Mouse (Mus musculus): ENCODE results near the gene Med15. TPM values are rescaled to one million over a fixed set of nuclear protein-coding genes. Genes with fewer than 3 reads are reported as not detected.

Med15 gene
- polyA plus RNA-seq, 1 experiment from 2014 or later: 44.8 TPM

DNA sequence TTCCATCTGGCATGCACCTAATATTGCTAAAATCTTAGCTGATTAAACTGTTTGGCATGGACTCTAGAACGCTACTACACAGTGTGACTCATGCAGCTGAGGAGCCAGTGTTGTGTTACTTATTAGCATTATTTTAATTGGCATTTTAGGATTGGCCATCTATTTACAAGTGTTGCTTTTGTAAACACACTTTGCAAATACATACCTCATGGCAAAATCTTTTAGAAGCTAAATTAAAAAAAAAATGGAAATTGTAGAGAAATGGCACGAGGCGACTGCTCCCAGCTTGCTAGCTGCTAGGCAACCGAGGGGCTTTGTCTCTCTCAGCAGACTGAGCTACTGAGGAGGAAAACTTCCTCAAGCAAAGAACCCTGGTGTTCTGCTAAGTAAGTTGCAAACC lies 127.8 kb downstream of the Med15 start:
- Histone ChIP-seq H3K4me3 (ENCODE audit: low read depth, low read length) (no peak overlapping the region), H3K27ac (ENCODE audit: low read depth, low read length) (no peak overlapping the region), H3K9ac (ENCODE audit: low read depth, low read length) (no peak overlapping the region), H3K9me3 (ENCODE audit: control insufficient read depth, low read length) (no peaks in the 10 kb centered on the region), H3K36me3 (ENCODE audit: control insufficient read depth, insufficient read depth, low read length) (no peaks in the 10 kb centered on the region), H3K27me3 (replicated peaks; ENCODE audit: control insufficient read depth, insufficient read depth, low read length) (no peaks in the 10 kb centered on the region), H3K4me2 (no peak overlapping the region), H3K4me1 (replicated peaks; ENCODE audit: control insufficient read depth, insufficient read depth, low read length) (no peaks in the 10 kb centered on the region)
- WGBS: 73% methylated on average over 4 of the region's 4 CpGs
- DNase-seq (ENCODE audit: low spot score) (no peak), ATAC-seq (replicated peaks; ENCODE audit: low FRiP score) (no peak)

Other genes starting within 250 kb of the Med15 start
- 0.84 and 1.1 TPM in 2 replicates for gene Aifm3, start 243.3 kb downstream of the Med15 start, polyA plus RNA-seq (2014; fragmentation: Nextera tagmentation; extraction: Ambion mirVana)
- 50.2 and 54.8 TPM in 2 replicates for gene Lztr1, start 224.2 kb downstream of the Med15 start, polyA plus RNA-seq (2014; fragmentation: Nextera tagmentation; extraction: Ambion mirVana)
- 45.1 and 46.5 TPM in 2 replicates for gene Thap7, start 201.8 kb downstream of the Med15 start, polyA plus RNA-seq (2014; fragmentation: Nextera tagmentation; extraction: Ambion mirVana)
- not detected in 2 replicates for gene Lrrc74b, start 171.6 kb downstream of the Med15 start, polyA plus RNA-seq (2014; fragmentation: Nextera tagmentation; extraction: Ambion mirVana)
- gene P2rx6, start 171.0 kb downstream of the Med15 start, polyA plus RNA-seq (2014; fragmentation: Nextera tagmentation; extraction: Ambion mirVana): 0.06 and 0.07 TPM in 2 replicates
- 2.0 and 2.1 TPM in 2 replicates for gene Slc7a4, start 149.7 kb downstream of the Med15 start, polyA plus RNA-seq (2014; fragmentation: Nextera tagmentation; extraction: Ambion mirVana)
- gene Smpd4, start 113.5 kb downstream of the Med15 start, polyA plus RNA-seq (2014; fragmentation: Nextera tagmentation; extraction: Ambion mirVana): 53.4 and 60.5 TPM in 2 replicates
- gene Ccdc74a, start 86.4 kb downstream of the Med15 start, polyA plus RNA-seq (2014; fragmentation: Nextera tagmentation; extraction: Ambion mirVana): 3.9 and 4.5 TPM in 2 replicates
- gene Klhl22, start 26.7 kb upstream of the Med15 start, polyA plus RNA-seq (2014; fragmentation: Nextera tagmentation; extraction: Ambion mirVana): 47.5 and 49.3 TPM in 2 replicates
- gene Scarf2, start 64.4 kb upstream of the Med15 start, polyA plus RNA-seq (2014; fragmentation: Nextera tagmentation; extraction: Ambion mirVana): 5.8 and 6.9 TPM in 2 replicates
- not detected in 2 replicates for gene B830017H08Rik, start 100.2 kb upstream of the Med15 start, polyA plus RNA-seq (2014; fragmentation: Nextera tagmentation; extraction: Ambion mirVana)
- gene Car15, start 105.5 kb upstream of the Med15 start, polyA plus RNA-seq (2014; fragmentation: Nextera tagmentation; extraction: Ambion mirVana): 1.1 and 1.9 TPM in 2 replicates
- gene Gm20518, start 158.8 kb upstream of the Med15 start, polyA plus RNA-seq (2014; fragmentation: Nextera tagmentation; extraction: Ambion mirVana): 0.18 and 0.25 TPM in 2 replicates
- not detected in 2 replicates for gene Tssk1, start 161.3 kb upstream of the Med15 start, polyA plus RNA-seq (2014; fragmentation: Nextera tagmentation; extraction: Ambion mirVana)
- gene Dgcr2, start 165.7 kb upstream of the Med15 start, polyA plus RNA-seq (2014; fragmentation: Nextera tagmentation; extraction: Ambion mirVana): 47.9 and 52.9 TPM in 2 replicates
- 0.12 TPM in 1 of 2 replicates, not detected in the other for gene Tssk2, start 165.7 kb upstream of the Med15 start, polyA plus RNA-seq (2014; fragmentation: Nextera tagmentation; extraction: Ambion mirVana)
- 24.4 and 26.4 TPM in 2 replicates for gene Ess2, start 178.5 kb upstream of the Med15 start, polyA plus RNA-seq (2014; fragmentation: Nextera tagmentation; extraction: Ambion mirVana)
- gene Gsc2, start 182.2 kb upstream of the Med15 start, polyA plus RNA-seq (2014; fragmentation: Nextera tagmentation; extraction: Ambion mirVana): 0.21 and 0.29 TPM in 2 replicates
- gene Slc25a1, start 195.3 kb upstream of the Med15 start, polyA plus RNA-seq (2014; fragmentation: Nextera tagmentation; extraction: Ambion mirVana): 138 and 140 TPM in 2 replicates
- not detected in 2 replicates for gene Vpreb2, start 247.5 kb upstream of the Med15 start, polyA plus RNA-seq (2014; fragmentation: Nextera tagmentation; extraction: Ambion mirVana)